Mouse (Mus musculus) forebrain, embryonic 10.5 days (tissue): ENCODE measurements around the gene Cpox. TPM values are rescaled to one million over a fixed set of nuclear protein-coding genes. Genes with fewer than 3 reads are reported as not detected.

Experiments
- DNase-seq: peaks from one replicate; pipeline ENCODE4 v3.0.0-alpha.2; 2017; ENCODE audit warnings: low spot score; ENCODE audit errors: extremely low spot score
- H3K27ac ChIP-seq: fragments of 300-500 bp; sonication (generic); 2 replicates; pipeline ENCODE4 v1.5.1; 2016; ENCODE audit warnings: mild to moderate bottlenecking
- H3K27me3 ChIP-seq: fragments of 300-500 bp; sonication (generic); 2 replicates; pipeline ENCODE4 v1.6.1; 2016; ENCODE audit warnings: mild to moderate bottlenecking; ENCODE audit not compliant: poor library complexity, severe bottlenecking
- H3K36me3 ChIP-seq: fragments of 300-500 bp; sonication (generic); replicated peaks from 2 replicates; pipeline ENCODE4 v1.6.1; 2016; ENCODE audit warnings: mild to moderate bottlenecking, moderate library complexity
- H3K4me1 ChIP-seq: fragments of 300-500 bp; sonication (generic); 2 replicates; pipeline ENCODE4 v1.6.1; 2016
- H3K4me3 ChIP-seq: fragments of 300-500 bp; sonication (generic); 2 replicates; pipeline ENCODE4 v1.5.1; 2016; ENCODE audit warnings: mild to moderate bottlenecking, moderate library complexity
- H3K9me3 ChIP-seq: fragments of 300-500 bp; sonication (generic); 2 replicates; pipeline ENCODE4 v1.6.1; 2016; ENCODE audit warnings: mild to moderate bottlenecking, moderate library complexity
- WGBS: fragments of 180-500 bp; shearing (Covaris S2); methylation state at CpG from one replicate; pipeline ENCODE4 v1.1.7; 2016; 5-methylcytosine and 5-hydroxymethylcytosine counted together
- polyA plus RNA-seq: library from polyadenylated mRNA; unstranded; fragments of >200 nt; fragmentation: Nextera tagmentation; extraction: Ambion mirVana; gene quantifications from 2 replicates; pipeline ENCODE4 v1.2.1, GENCODE M21; 2016

Cpox gene
- polyA plus RNA-seq, 1 experiment from 2014 or later, result 30.4 TPM

DNA sequence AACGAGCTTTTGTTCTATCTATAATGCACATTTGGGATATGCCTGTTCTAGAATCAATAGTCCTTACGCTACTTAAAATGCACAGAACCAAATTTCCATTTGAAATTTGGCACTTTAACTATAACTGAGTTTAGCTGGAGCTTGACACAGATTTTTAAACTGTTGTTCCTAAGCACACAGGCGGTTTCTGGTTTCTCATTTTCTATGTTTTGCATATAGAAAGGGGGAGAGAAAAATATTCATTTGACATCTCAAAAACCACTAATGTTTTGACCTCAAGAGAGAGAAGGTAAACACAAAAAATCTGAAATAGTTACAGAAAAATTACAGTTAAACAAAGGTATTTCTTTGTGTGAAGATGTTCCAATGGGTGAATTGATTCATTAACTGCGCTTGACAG, 39.4 kb downstream of the Cpox start:
- Histone ChIP-seq H3K27me3 (no peaks in the 10 kb centered on the region), H3K27ac (no peak overlapping the region), H3K36me3 (no peaks in the 10 kb centered on the region), H3K9me3 (no peaks in the 10 kb centered on the region), H3K4me1 (peaks cover 7% of the 10 kb centered on the region; the same call in 1 of the 2 replicates), H3K4me3 (no peak overlapping the region)
- no peak for DNase-seq
- WGBS, result 82% methylated on average over 4 of the region's 4 CpGs

DNA sequence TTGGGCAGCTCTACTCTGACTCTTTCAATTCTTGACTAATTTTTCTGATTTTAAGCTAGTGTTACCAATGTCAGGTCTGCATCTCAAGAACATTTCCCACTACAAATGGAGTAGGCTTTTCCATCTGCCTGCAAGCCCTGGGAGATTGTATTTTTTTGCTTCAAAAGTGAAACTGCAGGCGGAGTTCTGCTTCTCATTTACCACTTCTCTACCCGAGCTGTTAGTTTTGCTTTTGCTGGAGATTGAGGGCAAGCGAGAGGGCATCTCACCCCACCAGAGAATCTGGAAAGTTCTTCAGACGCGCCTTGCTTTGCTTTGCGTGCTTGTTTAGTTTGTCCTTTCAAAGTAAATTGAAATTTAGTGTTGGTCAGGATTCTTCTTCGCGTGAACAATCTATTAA, 42.1 kb downstream of the Cpox start:
- peaks cover 7% of the 10 kb centered on the region; the same call in 1 of the 2 replicates for H3K4me1 ChIP-seq
- H3K27me3 ChIP-seq, result no peaks in the 10 kb centered on the region
- H3K4me3 ChIP-seq, result no peak overlapping the region
- H3K9me3 ChIP-seq, result no peaks in the 10 kb centered on the region
- H3K27ac ChIP-seq, result no peak overlapping the region
- H3K36me3 ChIP-seq, result no peaks in the 10 kb centered on the region
- WGBS, result 80% methylated on average over 8 of the region's 8 CpGs
- DNase-seq, result no peak

DNA sequence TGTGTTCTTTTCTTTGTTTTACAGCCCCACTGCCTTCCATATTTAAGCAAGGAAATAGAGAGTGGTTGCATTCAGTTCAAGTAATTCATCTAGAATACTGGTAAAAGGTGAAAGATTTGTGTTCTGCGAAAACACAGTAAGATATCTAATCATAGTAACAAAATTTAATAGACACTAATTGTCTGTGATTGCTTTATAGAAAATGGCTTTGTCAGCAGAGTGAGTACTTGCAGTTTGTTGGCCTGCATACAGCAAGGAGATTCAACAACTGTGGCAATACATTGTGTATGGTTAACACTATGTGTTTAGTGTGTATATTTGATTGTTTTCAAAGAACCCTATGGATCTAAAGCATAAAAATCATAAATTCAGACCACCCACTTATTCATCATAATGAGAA, 43.0 kb downstream of the Cpox start:
- Histone ChIP-seq H3K36me3 (no peaks in the 10 kb centered on the region), H3K9me3 (no peaks in the 10 kb centered on the region), H3K4me1 (peaks cover 9% of the 10 kb centered on the region; the same call in 1 of the 2 replicates), H3K27me3 (no peaks in the 10 kb centered on the region), H3K27ac (no peak overlapping the region), H3K4me3 (no peak overlapping the region)
- WGBS, result 88% methylated on average over 1 of the region's 1 CpGs
- no peak for DNase-seq

DNA sequence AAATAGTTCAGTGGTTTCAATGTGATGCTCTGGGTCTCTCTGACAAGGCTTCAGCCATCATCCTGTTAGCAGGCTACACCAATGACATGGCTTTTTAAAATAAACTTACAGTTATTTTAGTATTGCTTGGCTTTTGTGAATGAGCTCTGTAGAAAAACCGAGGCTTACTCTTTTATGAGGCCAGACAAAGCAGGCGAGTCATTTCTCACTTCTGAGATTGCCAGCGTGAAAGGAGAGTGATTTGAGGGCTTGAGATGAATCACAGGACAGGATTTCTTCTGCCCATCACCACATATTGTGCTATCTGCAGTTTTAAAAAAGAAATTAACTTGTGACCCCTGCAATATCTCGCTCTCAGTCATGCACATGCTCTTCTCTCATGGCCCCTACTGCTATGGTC, 44.9 kb downstream of the Cpox start:
- Histone ChIP-seq H3K4me1 (peaks cover 2% of the 10 kb centered on the region; the same call in 1 of the 2 replicates), H3K4me3 (no peak overlapping the region), H3K27ac (no peak overlapping the region), H3K9me3 (no peaks in the 10 kb centered on the region), H3K27me3 (no peaks in the 10 kb centered on the region), H3K36me3 (no peaks in the 10 kb centered on the region)
- DNase-seq, result no peak
- 86% methylated on average over 4 of the region's 4 CpGs for WGBS

DNA sequence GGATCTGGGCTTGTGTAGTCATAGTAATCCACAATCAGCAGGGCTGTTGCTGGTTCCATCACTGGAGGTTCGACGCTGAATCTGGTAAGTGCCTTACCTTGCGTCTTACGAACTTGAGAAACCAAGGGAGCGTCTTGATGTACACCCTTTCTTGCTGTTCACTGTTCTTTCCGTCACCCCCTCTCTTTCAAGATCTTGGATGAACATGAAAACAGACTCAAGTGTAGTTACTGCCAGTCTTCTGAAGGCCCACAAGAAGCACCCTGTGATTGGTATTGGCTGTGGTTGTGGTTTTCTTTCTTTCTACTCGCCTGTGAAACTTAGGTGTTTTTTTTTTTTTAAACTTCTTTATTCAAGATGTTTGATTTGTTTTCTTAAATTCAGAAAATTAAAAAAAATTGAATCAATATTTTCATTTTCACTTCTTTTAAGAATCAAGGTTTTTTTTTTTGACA, 48.6 kb downstream of the Cpox start, which contains the start of gene Gpr15:
Gpr15 (minus strand) TSS at position 405 of the 455 bp plus-strand sequence.
- peaks cover 2% of the 10 kb centered on the region; the same call in 1 of the 2 replicates for H3K4me1 ChIP-seq
- no peaks in the 10 kb centered on the region for H3K27me3 ChIP-seq
- H3K36me3 ChIP-seq, result no peaks in the 10 kb centered on the region
- H3K9me3 ChIP-seq, result no peaks in the 10 kb centered on the region
- H3K4me3 ChIP-seq, result no peak within 1 kb of the TSS
- no peak within 1 kb of the TSS for H3K27ac ChIP-seq
- WGBS, result 91% methylated on average over 7 of the region's 7 CpGs
- DNase-seq, result no peak

DNA sequence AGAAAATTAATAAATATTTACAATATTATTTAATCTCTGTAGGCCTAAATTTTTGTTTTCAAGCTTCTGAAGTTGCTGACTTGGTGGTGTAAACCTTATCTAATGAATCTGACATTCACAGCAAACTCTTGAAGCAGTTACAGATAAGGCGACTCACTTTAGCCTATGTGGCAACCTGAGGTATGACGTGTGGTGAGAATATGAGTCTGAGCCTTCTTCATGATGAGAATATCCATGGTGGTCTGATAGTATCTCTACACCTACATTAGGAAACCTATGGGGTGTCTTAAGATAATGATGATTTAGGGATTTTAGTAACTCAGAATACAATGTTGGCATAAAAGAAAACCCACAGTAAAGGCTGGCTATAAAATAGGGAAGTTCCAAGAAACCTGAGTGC, 52.2 kb downstream of the Cpox start:
- Histone ChIP-seq H3K36me3 (no peaks in the 10 kb centered on the region), H3K4me3 (no peak overlapping the region), H3K4me1 (peaks cover 2% of the 10 kb centered on the region; the same call in 1 of the 2 replicates), H3K27me3 (no peaks in the 10 kb centered on the region), H3K9me3 (no peaks in the 10 kb centered on the region), H3K27ac (no peak overlapping the region)
- 88% methylated on average over 2 of the region's 2 CpGs for WGBS
- DNase-seq, result no peak

DNA sequence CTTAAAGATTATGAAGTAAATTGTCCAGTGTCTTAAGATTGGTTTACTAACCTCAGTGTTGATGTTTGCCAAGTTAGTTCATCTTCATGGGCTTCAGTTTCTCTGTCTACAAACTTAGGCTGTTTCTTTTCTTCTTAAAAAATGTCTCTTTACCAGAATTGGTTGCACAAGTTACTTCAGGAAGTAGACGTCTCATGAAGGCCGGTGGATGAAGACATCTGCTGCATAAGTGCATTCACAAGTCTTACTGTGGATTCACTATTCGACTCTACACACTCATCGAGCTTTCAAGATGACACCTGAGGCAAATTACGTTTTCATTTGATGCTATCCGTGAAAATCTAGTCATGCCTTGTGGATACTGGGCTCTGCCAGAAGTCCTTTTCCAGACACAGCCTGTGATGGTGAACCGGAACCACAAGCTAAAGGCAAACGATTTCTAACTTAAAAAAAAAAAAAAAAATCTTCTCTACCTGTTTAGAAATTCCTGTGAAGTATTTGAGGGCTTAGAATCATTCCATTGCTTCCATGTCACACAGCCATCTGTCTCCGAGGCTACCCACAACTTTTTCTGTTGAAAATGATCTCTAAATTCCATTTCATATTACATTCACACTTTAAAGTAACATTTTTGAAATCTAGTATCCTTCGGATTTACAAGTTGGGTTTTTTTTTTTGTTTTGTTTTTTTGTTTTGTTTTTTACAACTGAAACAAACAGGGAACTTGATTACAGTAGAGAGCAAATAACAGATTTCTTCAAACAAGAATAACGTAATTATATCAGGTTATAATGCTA, 56.8 kb downstream of the Cpox start:
- peak overlapping the region; percentile 84 for H3K4me3 ChIP-seq
- H3K4me1 ChIP-seq, result peaks cover 6% of the 10 kb centered on the region
- no peaks in the 10 kb centered on the region for H3K27me3 ChIP-seq
- H3K9me3 ChIP-seq, result no peaks in the 10 kb centered on the region
- H3K27ac ChIP-seq, result peak overlapping the region; percentile 91
- DNase-seq, result no peak
- H3K36me3 ChIP-seq, result peaks cover 24% of the 10 kb centered on the region
- WGBS, result 80% methylated on average over 11 of the region's 11 CpGs

DNA sequence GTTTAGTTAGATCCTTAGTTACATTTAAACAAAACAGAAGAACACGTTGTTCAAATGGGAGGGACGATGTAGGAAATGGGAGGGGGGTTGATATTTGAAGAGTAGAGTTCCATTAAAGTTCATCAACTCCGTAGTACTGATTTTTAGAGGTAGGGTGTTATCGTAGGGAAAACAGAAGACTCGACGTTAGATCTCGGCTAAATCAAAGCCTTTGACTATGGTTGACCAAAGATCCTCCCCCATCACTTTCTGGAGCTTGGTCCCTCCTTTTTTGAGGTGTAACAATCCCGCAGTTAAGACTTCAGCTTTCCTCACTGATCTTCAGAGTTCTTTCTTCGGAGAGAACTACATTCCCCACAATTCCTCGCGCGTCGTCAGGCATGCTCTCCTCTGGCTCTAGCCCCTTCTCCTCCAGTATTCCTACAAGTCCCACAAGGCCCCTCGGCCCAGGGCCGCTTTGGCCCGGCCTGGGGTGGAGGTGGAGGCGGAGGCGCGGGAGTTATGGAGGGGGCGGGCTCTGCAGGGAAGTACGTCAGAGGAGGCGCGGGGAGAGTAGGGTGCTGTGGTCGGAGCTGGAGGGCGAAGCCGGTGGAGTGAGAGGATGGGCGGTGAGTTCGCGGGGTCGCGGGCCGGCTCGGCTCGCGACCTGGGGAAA, 57.5 kb downstream of the Cpox start, which contains the start of gene Cldnd1:
Cldnd1 (plus strand) TSS at position 434 of the 655 bp plus-strand sequence.
- no peaks in the 10 kb centered on the region for H3K9me3 ChIP-seq
- WGBS, result 2% methylated on average over 35 of the region's 35 CpGs
- no peaks in the 10 kb centered on the region for H3K27me3 ChIP-seq
- peaks cover 31% of the 10 kb centered on the region for H3K36me3 ChIP-seq
- peak within 1 kb of the TSS; percentile 84 for H3K4me3 ChIP-seq
- peaks cover 6% of the 10 kb centered on the region for H3K4me1 ChIP-seq
- peak; percentile 97 for DNase-seq
- H3K27ac ChIP-seq, result peak within 1 kb of the TSS; percentile 91

DNA sequence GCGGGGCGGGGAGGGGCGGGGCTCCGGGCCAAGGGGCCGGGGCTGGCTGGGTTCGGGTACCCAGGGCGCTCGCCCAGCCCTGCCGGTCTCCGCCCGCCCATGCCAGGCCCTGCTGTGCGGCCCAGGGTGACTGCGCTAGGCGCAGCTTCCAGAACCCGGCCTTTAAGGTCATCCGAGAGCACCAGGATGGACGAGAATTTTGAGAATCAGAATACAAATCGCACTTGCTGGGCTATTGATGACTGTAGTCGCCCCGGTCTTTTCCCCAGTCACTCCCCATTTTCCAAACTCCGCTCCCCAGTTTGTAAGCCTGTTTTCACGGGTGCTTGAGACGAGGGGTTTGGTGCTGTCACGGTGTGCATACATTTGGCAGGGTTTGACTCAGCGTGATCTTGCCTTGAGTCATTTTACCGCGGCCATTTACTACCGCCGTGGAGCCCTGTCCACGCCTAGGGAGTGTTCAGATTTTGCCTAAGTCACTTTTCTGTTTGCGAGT, 58.1 kb downstream of the Cpox start:
- H3K27me3 ChIP-seq, result no peaks in the 10 kb centered on the region
- H3K4me3 ChIP-seq, result peak overlapping the region; percentile 84
- no peak for DNase-seq
- no peaks in the 10 kb centered on the region for H3K9me3 ChIP-seq
- peak overlapping the region; percentile 91 for H3K27ac ChIP-seq
- H3K36me3 ChIP-seq, result peaks cover 38% of the 10 kb centered on the region
- WGBS, result under 1% methylated on average over 30 of the region's 31 CpGs
- H3K4me1 ChIP-seq, result peaks cover 6% of the 10 kb centered on the region

DNA sequence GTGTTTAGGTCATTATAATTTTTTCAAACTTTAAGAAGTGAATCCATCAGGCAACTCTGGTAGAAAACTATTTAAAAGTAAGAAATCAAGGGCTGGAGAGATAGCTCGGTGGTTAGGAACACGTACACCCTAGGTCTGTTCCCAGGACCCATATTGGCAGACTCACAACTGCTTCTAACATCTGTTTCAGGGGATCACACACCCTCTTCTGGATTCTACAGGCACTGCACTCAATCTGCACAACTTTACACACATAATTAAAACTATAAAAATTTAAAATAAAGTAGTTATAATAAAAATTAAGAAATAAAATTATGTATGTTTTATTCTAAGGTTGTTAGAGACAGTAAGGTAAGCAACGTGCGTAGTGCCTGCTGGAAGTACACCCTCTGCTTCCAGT, 68.1 kb downstream of the Cpox start:
- Histone ChIP-seq H3K9me3 (no peaks in the 10 kb centered on the region), H3K4me3 (no peak overlapping the region), H3K27me3 (no peaks in the 10 kb centered on the region), H3K36me3 (peaks cover 26% of the 10 kb centered on the region), H3K27ac (no peak overlapping the region), H3K4me1 (no peaks in the 10 kb centered on the region)
- no peak for DNase-seq
- 84% methylated on average over 4 of the region's 4 CpGs for WGBS

DNA sequence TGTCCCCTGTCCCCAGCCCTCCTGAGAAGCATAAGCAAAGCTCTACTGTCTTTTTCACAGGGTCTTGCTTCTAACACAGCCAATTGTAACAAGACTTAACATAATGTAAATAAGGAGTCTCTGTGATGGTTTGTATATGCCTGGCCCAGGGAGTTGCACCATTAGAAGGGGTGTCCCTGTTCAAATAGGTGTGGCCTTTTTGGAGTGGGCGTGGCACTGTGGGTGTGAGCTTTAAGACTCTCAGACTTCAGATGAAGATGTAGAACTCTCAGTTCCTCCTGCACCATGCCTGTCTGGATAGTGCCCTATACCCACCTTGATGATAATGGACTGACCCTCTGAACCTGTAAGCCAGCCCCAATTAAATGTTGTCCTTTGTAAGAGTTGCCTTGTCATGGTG, 68.7 kb downstream of the Cpox start:
- no peak for DNase-seq
- Histone ChIP-seq H3K36me3 (peaks cover 20% of the 10 kb centered on the region), H3K9me3 (no peaks in the 10 kb centered on the region), H3K27ac (no peak overlapping the region), H3K4me3 (no peak overlapping the region), H3K4me1 (no peaks in the 10 kb centered on the region), H3K27me3 (no peaks in the 10 kb centered on the region)
- WGBS, result 71% methylated on average over 1 of the region's 1 CpGs

DNA sequence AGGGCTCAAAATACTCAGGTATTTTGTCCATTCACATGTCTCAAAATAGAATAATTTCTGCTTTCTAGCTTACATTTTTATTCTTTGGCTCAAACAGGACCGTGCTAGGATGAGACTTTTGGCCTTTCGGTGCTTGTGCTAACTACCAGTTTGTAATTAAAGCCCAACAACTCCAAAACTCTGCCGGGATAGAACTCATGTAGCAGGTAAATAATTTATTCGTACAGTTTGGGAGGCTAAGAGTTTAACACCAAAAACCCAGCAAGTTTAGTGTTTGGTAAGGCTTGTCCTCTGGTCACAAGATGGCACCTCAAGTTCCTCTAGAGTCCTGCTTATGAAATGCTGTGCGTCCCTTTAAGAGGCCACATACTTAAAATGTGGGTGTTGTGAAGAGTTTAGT, 70.7 kb downstream of the Cpox start:
- H3K9me3 ChIP-seq, result no peaks in the 10 kb centered on the region
- H3K27me3 ChIP-seq, result no peaks in the 10 kb centered on the region
- no peaks in the 10 kb centered on the region for H3K4me1 ChIP-seq
- no peak overlapping the region for H3K4me3 ChIP-seq
- 94% methylated on average over 5 of the region's 5 CpGs for WGBS
- peaks cover under 1% of the 10 kb centered on the region; the same call in 1 of the 2 replicates for H3K36me3 ChIP-seq
- no peak for DNase-seq
- no peak overlapping the region for H3K27ac ChIP-seq

DNA sequence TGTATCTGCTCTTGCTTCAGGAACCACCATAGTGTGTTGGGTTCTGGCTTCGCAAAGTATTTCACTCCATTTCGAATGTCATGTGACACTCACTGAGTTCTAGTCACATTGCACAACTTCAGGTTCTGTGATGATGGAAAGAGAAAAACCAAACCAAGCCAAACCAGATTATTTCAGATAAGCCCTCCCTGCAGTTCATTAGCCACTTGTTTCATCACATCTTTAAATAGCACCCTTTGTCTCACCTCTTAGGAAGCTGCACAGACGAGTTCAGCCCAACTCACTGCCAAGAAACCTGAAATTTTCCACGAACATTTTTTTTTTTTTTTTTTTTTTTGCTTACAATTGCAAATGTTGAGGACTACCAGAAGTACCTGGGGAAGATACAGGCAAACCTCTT, 76.6 kb downstream of the Cpox start:
- Histone ChIP-seq H3K4me3 (no peak overlapping the region), H3K27ac (no peak overlapping the region), H3K9me3 (no peaks in the 10 kb centered on the region), H3K36me3 (no peaks in the 10 kb centered on the region), H3K27me3 (no peaks in the 10 kb centered on the region), H3K4me1 (no peaks in the 10 kb centered on the region)
- WGBS, result 74% methylated on average over 4 of the region's 4 CpGs
- DNase-seq, result no peak
